Mouse (Mus musculus): Measurements from ENCODE around the gene Bag6. TPM values are rescaled to one million over a fixed set of nuclear protein-coding genes. Genes with fewer than 3 reads are reported as not detected.
A peak's percentile ranks its signal among the peaks of the same experiment; 100 is the strongest.

Gene Bag6
- polyA plus RNA-seq, 1 experiment = 411 TPM

DNA sequence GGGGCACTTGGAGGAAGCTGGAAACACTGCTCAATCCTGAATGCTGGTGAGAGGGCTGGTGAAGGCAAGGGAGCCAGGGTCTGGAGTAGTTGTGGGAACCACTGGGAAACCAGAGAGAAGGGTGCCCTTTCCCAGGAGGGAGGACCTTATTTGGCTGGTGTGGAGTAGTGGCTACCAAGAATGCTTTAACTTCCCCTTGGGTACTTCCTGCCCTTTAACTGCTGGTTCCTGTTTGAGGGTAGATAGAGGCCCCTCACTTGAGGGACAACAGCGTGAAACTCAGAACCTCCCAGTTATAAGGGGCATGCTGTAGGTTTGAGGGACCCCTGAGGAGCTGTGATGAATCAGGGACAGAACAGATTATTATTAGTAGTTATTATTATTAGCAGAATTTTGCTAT lies 54.2 kb downstream of the Bag6 start:
- Histone ChIP-seq H3K4me1 (replicated peaks; ENCODE audit: control insufficient read depth, insufficient read depth, low read length) (peaks cover 66% of the 10 kb centered on the region), H3K4me3 (ENCODE audit: control insufficient read depth, insufficient read depth, low read length) (no peak overlapping the region), H3K36me3 (ENCODE audit: control insufficient read depth, insufficient read depth, low read length) (no peaks in the 10 kb centered on the region), H3K27ac (ENCODE audit: control insufficient read depth, insufficient read depth, low read length) (peak overlapping the region; percentile 97), H3K27me3 (ENCODE audit: control insufficient read depth, insufficient read depth, low read length) (no peaks in the 10 kb centered on the region)
- no peak for DNase-seq
- 14% methylated on average over 1 of the region's 1 CpGs for WGBS
- TF ChIP-seq CTCF (IDR thresholded peaks at IDR 0.05; ENCODE audit: borderline replicate concordance, control insufficient read depth, extremely low read depth, insufficient read depth, low read length, poor library complexity) = no peak
- no peak for TF ChIP-seq POLR2A (IDR thresholded peaks at IDR 0.05; ENCODE audit: control insufficient read depth, extremely low read depth, insufficient read depth, low read length, poor library complexity)

DNA sequence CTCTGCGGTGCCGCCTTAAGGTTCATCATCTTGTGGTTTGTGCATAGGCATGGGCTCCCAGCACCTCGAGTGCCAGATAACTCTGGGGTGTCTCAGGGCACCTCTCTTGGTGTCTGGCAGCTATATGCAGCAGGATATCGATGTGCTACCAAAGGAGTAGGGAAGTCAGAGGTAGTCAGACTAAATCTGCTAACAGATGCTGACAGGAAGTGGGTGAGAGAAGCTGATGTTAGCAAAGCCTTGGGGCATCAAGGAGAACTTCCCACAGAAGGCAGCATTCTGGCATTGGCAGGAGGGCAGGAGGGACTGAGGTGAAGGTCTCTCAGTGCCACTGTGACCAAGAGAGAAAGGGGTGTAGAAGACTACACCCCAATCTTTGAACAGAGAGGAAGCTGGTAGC lies 55.1 kb downstream of the Bag6 start:
- peak overlapping the region; percentile 97 for H3K27ac ChIP-seq (ENCODE audit: control insufficient read depth, insufficient read depth, low read length)
- peaks cover 58% of the 10 kb centered on the region for H3K4me1 ChIP-seq (replicated peaks; ENCODE audit: control insufficient read depth, insufficient read depth, low read length)
- WGBS = 9% methylated on average over 4 of the region's 4 CpGs
- H3K4me3 ChIP-seq (ENCODE audit: control insufficient read depth, insufficient read depth, low read length) = no peak overlapping the region
- H3K27me3 ChIP-seq (ENCODE audit: control insufficient read depth, insufficient read depth, low read length) = no peaks in the 10 kb centered on the region
- peak; percentile 57 for DNase-seq
- no peak for TF ChIP-seq CTCF (IDR thresholded peaks at IDR 0.05; ENCODE audit: borderline replicate concordance, control insufficient read depth, extremely low read depth, insufficient read depth, low read length, poor library complexity)
- TF ChIP-seq POLR2A (IDR thresholded peaks at IDR 0.05; ENCODE audit: control insufficient read depth, extremely low read depth, insufficient read depth, low read length, poor library complexity) = no peak
- H3K36me3 ChIP-seq (ENCODE audit: control insufficient read depth, insufficient read depth, low read length) = no peaks in the 10 kb centered on the region

- TF ChIP-seq CTCF (IDR thresholded peaks at IDR 0.05; ENCODE audit: borderline replicate concordance, control insufficient read depth, extremely low read depth, insufficient read depth, low read length, poor library complexity) (no peak), POLR2A (IDR thresholded peaks at IDR 0.05; ENCODE audit: control insufficient read depth, extremely low read depth, insufficient read depth, low read length, poor library complexity) (no peak)
- H3K27ac ChIP-seq (ENCODE audit: control insufficient read depth, insufficient read depth, low read length) = no peak overlapping the region
- H3K4me3 ChIP-seq (ENCODE audit: control insufficient read depth, insufficient read depth, low read length) = no peak overlapping the region
- peaks cover 52% of the 10 kb centered on the region for H3K4me1 ChIP-seq (replicated peaks; ENCODE audit: control insufficient read depth, insufficient read depth, low read length)
- no peak for DNase-seq
- no peaks in the 10 kb centered on the region for H3K27me3 ChIP-seq (ENCODE audit: control insufficient read depth, insufficient read depth, low read length)
- no peaks in the 10 kb centered on the region for H3K36me3 ChIP-seq (ENCODE audit: control insufficient read depth, insufficient read depth, low read length)
- WGBS = 81% methylated on average over 2 of the region's 2 CpGs
These were observed 56.7 kb downstream of the Bag6 start for GRCm38 (mm10) chr17:35191723-35192122.

GRCm38 (mm10) chr17:35192924-35193323 lies 57.9 kb downstream of the Bag6 start:
- 62% methylated on average over 5 of the region's 5 CpGs for WGBS
- no peak overlapping the region for H3K4me3 ChIP-seq (ENCODE audit: control insufficient read depth, insufficient read depth, low read length)
- no peak for TF ChIP-seq CTCF (IDR thresholded peaks at IDR 0.05; ENCODE audit: borderline replicate concordance, control insufficient read depth, extremely low read depth, insufficient read depth, low read length, poor library complexity)
- H3K36me3 ChIP-seq (ENCODE audit: control insufficient read depth, insufficient read depth, low read length) = no peaks in the 10 kb centered on the region
- H3K27me3 ChIP-seq (ENCODE audit: control insufficient read depth, insufficient read depth, low read length) = no peaks in the 10 kb centered on the region
- DNase-seq = no peak
- H3K4me1 ChIP-seq (replicated peaks; ENCODE audit: control insufficient read depth, insufficient read depth, low read length) = peaks cover 53% of the 10 kb centered on the region
- peak overlapping the region; percentile 96 for H3K27ac ChIP-seq (ENCODE audit: control insufficient read depth, insufficient read depth, low read length)

DNA sequence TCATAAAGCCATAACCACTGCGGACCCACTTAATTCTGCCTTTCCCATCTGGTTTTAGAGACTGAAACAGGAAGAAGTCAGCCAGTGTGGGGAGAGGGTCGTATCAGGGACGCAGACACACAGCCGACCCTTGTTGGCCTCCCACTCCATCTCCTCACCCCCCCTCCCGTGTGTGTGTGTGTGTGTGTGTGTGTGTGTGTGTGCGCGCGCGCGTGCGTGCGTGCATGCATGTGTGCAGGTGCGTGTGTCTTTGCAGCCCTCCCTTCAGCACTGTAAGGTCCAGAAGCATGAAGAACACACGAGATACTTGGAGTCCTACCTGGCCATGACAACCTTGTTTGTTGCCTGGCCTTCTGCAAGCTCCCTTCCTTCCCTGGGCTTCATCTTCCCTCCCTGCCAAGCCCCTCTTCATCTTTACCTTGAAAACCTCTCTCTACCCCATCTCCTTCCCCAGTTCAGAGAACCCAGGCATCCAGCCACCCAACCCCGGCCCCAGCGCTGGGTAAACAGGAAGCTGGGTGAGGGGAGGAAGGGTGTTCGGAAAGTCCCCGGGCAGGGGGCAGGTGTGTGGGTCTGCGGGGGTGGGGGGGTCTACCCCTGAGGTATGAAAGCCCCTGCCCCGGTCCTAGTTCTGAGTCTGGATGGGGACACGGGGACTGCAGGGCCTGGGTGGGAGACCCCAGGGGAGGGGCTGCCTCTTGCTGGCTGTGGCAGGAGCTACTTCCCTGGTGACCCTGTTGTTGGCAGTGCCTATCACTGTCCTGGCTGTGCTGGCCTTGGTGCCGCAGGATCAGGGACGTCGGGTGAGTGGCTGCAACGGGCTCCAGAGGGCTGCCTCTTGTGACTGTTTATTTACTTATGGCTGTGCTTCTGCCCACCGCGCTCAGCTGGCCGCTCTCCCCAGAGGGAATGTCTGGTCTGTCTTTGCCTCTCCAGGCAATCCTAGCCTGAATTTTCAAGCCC lies 59.2 kb downstream of the Bag6 start, which contains the start of gene Ltb:
TSS of gene Ltb (plus strand) at position 559 of the 963 bp plus-strand sequence.
- WGBS = 4% methylated on average over 28 of the region's 28 CpGs
- peak; percentile 91 for DNase-seq
- H3K27me3 ChIP-seq (ENCODE audit: control insufficient read depth, insufficient read depth, low read length) = no peaks in the 10 kb centered on the region
- H3K4me3 ChIP-seq (ENCODE audit: control insufficient read depth, insufficient read depth, low read length) = peak within 1 kb of the TSS; percentile 67
- no peaks in the 10 kb centered on the region for H3K36me3 ChIP-seq (ENCODE audit: control insufficient read depth, insufficient read depth, low read length)
- H3K4me1 ChIP-seq (replicated peaks; ENCODE audit: control insufficient read depth, insufficient read depth, low read length) = peaks cover 50% of the 10 kb centered on the region
- peak within 1 kb of the TSS; percentile 96 for H3K27ac ChIP-seq (ENCODE audit: control insufficient read depth, insufficient read depth, low read length)
- peak; percentile 88 for TF ChIP-seq POLR2A (IDR thresholded peaks at IDR 0.05; ENCODE audit: control insufficient read depth, extremely low read depth, insufficient read depth, low read length, poor library complexity)
- no peak for TF ChIP-seq CTCF (IDR thresholded peaks at IDR 0.05; ENCODE audit: borderline replicate concordance, control insufficient read depth, extremely low read depth, insufficient read depth, low read length, poor library complexity)

DNA sequence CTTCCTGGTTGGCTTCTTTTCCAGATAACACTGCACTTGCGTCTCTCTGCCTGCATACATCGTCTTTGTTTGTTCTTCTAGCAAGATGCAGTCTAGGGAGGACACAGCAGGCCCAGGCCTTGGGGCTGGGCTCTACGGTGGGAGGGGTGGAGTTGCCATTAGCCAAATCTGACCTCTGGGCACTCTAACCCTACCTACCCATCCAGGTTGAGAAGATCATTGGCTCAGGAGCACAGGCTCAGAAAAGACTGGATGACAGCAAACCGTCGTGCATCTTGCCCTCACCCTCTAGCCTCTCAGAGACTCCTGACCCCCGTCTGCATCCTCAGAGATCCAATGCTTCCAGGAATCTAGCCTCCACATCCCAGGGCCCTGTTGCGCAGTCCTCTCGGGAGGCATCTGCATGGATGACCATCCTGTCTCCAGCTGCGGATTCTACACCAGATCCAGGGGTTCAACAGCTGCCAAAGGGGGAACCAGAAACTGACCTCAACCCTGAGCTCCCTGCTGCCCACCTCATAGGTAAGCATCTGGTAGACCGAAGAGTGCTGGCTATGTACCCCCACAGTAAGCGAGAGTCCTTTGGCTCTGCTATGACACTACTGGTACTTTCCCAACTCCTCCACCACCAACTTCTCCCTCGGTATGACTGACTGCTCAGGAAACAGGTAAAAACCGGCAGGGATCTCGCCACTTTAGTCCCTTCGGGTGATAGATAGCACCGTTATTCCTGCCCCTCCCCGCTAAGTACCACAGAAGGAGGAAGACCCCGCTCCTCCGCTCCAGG lies 60.1 kb downstream of the Bag6 start:
- peak; percentile 53 for DNase-seq
- Histone ChIP-seq H3K4me3 (ENCODE audit: control insufficient read depth, insufficient read depth, low read length) (peak overlapping the region; percentile 67), H3K27me3 (ENCODE audit: control insufficient read depth, insufficient read depth, low read length) (no peaks in the 10 kb centered on the region), H3K4me1 (replicated peaks; ENCODE audit: control insufficient read depth, insufficient read depth, low read length) (peaks cover 49% of the 10 kb centered on the region), H3K27ac (ENCODE audit: control insufficient read depth, insufficient read depth, low read length) (peak overlapping the region; percentile 96), H3K36me3 (ENCODE audit: control insufficient read depth, insufficient read depth, low read length) (no peaks in the 10 kb centered on the region)
- 25% methylated on average over 19 of the region's 19 CpGs for WGBS
- no peak for TF ChIP-seq CTCF (IDR thresholded peaks at IDR 0.05; ENCODE audit: borderline replicate concordance, control insufficient read depth, extremely low read depth, insufficient read depth, low read length, poor library complexity)
- no peak for TF ChIP-seq POLR2A (IDR thresholded peaks at IDR 0.05; ENCODE audit: control insufficient read depth, extremely low read depth, insufficient read depth, low read length, poor library complexity)

All from thymus, adult 2 months (tissue).